In genomic region chr14:27156032-27156431, GRCm38 (mm10) we compare ENCODE assay signal across 17 mouse cellular contexts.
"Had no signal": no experiment of that assay in that cellular context is flagged by ENCODE, and none has a peak within 500 bp of the region (broad histone marks: within the 10 kb centered on the region; RNA-seq: fewer than 3 reads in every experiment).

No protein-coding gene starts in this region.

- H3K4me2 ChIP-seq: liver, embryonic 13.5 days; midbrain, embryonic 12.5 days had no signal

- H3K4me1 ChIP-seq: liver, embryonic 13.5 days; midbrain, embryonic 12.5 days had no signal

- H3K4me3 ChIP-seq: layer of hippocampus, adult 2 months; left cerebral cortex, adult 2 months; liver, embryonic 13.5 days; midbrain, embryonic 12.5 days had no signal

- ATAC-seq: midbrain, embryonic 16.5 days had no signal

- H3K27me3 ChIP-seq: liver, embryonic 13.5 days; midbrain, embryonic 12.5 days had no signal

- DNase-seq: kidney, postnatal 25 days; layer of hippocampus, postnatal 36 days; liver, embryonic 13.5 days; lung, adult 2 months; lung, postnatal 14 days; lung, postnatal 4 days; right cerebral cortex, postnatal 14 days; right cerebral cortex, postnatal 4 days; thymus, adult 2 months; thymus, postnatal 14 days; thymus, postnatal 4 days had no signal

- H3K36me3 ChIP-seq: liver, embryonic 13.5 days; midbrain, embryonic 12.5 days had no signal

- H3K9me3 ChIP-seq: liver, embryonic 13.5 days; midbrain, embryonic 12.5 days had no signal

- H3K9ac ChIP-seq: liver, embryonic 13.5 days; midbrain, embryonic 12.5 days had no signal

- H3K27ac ChIP-seq: kidney, postnatal 0 days; layer of hippocampus, adult 2 months; left cerebral cortex, adult 2 months; liver, embryonic 13.5 days; midbrain, embryonic 12.5 days; stomach, postnatal 0 days had no signal
